Mouse (Mus musculus) telencephalon, adult 2 months (tissue): ENCODE measurements around the gene Frrs1.
A peak's percentile ranks its signal among the peaks of the same experiment; 100 is the strongest.

ENCODE experiments used
- DNase-seq: peaks from one replicate; pipeline ENCODE4 v3.0.0-alpha.2; 2011; ENCODE audit warnings: low read depth, low spot score

Frrs1 gene

GRCm38 (mm10) chr3:116848099-116848498 lies 11.2 kb upstream of the Frrs1 start:
- DNase-seq, result no peak

DNA sequence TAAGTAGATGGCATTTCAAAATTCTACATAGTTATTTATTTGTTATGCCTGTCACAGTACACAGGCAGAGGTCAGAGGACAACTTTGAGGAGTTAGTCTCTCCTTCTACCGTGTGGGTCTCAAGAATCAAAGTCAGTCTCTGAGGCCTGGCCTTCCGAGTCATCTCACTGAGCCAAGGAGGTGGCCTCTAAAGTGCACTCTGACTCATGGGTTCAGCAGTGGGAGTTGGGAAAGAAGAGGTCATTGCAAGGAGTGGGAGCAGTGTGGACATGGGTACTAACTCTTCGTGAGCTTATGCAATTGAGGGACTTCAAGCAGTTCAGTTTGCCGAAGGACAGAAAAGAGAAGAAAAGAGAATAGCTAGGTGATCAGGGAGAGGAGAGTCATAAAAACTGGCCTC lies 10.3 kb upstream of the Frrs1 start:
- DNase-seq, result no peak

DNA sequence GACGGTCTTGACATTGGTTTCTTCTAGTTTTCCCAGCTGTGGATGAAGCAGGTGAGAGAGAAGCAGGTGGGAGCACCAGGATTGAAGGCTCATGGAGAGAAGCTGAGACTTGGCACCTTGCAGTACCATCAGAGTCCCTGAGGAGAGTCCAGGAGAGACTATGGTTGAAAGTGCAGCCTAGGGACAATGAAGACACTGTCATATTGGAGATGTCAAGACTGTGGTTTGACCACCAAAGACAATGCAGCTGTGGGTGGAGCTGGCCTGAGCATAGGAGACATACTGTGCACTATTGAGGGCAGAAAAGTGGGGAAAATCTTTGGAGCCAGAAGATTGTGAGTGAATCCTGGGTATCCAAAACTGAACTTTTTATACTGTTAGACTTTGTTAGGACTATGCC lies 8.9 kb upstream of the Frrs1 start:
- no peak for DNase-seq

- DNase-seq, result no peak
Measured at GRCm38 (mm10) chr3:116852421-116852820, 6.8 kb upstream of the Frrs1 start.

DNA sequence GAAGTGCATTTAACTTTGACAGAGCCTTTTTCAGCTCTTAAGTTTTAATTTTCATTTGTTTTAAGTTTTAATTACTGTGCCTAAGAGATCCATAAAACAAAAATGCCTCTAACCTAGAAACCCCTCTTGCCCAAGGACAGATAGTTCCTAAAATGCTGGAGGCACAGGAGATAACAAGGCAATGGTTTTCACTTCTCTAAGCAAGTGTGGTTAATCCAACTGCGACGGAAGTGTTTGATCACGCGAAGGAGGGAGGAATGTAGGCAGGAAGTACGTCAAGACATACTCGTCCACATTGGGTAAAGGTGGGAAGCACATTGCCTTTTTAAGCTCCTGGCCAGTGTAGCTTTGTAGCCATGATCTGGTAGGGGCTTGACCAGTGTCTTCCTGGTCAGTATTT lies 1.7 kb upstream of the Frrs1 start:
- no peak for DNase-seq

GRCm38 (mm10) chr3:116859752-116860151 lies 488 bp downstream of the Frrs1 start:
- DNase-seq, result no peak

GRCm38 (mm10) chr3:116860333-116861222 lies 1.3 kb downstream of the Frrs1 start:
- no peak for DNase-seq

DNA sequence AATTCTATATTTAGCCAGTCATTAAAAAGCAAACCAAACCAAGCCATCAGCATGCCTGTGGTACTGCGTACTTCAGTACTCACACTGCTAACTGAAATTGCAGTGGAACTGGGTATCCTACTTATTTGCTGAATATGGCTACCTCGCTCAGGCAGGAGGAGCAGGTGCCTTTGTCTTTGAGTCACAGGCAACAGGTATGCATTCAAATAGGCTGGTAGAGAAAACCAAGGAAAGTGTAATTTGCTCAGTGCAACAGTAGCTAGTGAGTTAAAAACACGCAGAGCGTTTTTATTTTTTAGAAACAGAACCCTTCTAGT lies 1.9 kb downstream of the Frrs1 start:
- DNase-seq, result no peak

- DNase-seq, result peak; percentile 28
Measured at GRCm38 (mm10) chr3:116861540-116862067, 2.3 kb downstream of the Frrs1 start.

DNA sequence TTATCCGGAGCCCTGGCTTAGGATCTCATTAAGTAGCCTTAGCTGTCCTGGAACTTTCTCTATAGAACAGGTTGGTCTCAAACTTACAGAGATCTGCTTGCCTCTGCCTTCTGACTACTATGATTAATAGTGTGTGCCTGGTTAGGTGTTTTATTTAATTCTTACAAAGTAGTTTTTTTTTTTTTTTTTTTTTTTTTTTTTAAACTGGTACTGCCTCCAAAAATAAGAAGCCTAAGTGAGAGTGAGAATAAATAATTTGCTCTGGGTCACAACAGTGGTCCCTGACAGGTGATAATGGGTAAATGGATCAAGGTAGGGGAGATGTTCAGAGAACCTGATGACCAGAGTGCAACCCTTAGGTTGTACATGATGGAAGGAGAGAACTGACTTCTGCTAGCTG lies 3.4 kb downstream of the Frrs1 start:
- DNase-seq, result no peak

GRCm38 (mm10) chr3:116864421-116864820 lies 5.2 kb downstream of the Frrs1 start:
- DNase-seq, result no peak

DNA sequence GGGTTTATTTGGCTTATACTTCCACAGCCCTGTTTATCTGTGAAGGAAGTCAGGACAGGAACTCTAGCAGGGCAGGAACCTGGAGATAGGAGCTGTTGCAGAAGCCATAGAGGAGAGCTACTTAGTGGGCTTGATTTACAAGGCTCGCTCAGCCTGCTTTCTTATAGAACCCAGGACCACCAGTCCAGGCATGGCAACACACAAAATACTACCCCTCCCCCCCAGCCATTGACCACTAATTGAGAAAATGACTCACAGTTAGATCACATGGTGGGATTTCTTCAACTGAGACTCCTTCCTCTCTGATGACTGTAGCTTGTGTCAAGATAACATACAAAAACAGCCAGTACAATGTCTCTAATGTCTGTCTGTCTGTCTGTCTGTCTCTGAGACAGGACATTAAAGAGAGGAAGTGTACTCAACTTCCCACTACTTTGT lies 6.0 kb downstream of the Frrs1 start:
- no peak for DNase-seq

GRCm38 (mm10) chr3:116870372-116870771 lies 11.1 kb downstream of the Frrs1 start:
- DNase-seq, result no peak

- no peak for DNase-seq
Measured at GRCm38 (mm10) chr3:116882221-116882960, 23.1 kb downstream of the Frrs1 start.

DNA sequence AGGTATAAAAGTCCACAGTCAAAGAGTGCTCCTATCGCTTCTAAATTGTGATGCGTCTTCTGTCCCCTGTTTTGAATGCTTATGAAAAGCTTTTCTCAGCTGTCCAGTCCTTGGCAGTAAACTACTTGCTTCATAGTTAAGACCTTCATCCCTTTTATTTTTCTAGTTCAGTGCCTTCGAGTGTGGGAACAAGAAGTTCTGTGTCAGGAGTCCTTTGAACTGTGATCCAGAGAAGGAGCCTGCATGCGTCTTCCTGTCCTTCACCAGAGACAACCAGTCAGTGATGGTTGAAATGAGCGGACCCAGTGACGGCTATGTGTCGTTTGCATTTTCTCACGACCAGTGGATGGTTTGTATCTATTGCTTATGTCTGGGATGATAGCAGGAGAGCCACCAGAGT lies 25.7 kb downstream of the Frrs1 start:
- no peak for DNase-seq

- DNase-seq, result no peak
Measured at GRCm38 (mm10) chr3:116889358-116889757, 30.1 kb downstream of the Frrs1 start.

DNA sequence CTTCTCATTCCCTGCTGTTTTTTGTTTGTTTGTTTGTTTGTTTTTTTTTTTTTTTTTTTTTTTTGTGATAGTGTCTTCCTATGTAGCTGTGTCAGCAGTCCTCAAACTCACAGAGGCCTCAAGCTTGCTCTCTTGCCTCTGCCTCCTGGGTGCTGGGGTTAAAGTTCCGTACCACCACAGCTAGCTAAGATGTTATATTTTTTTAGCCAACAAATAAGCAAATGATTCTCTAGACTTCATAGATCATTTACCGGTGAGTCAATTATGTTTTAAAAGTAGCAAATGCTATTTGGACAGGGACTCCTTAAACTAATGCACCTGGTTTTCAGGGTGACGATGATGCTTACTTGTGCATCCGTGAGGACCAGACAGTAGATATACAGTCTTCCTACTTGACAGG lies 31.3 kb downstream of the Frrs1 start:
- no peak for DNase-seq

DNA sequence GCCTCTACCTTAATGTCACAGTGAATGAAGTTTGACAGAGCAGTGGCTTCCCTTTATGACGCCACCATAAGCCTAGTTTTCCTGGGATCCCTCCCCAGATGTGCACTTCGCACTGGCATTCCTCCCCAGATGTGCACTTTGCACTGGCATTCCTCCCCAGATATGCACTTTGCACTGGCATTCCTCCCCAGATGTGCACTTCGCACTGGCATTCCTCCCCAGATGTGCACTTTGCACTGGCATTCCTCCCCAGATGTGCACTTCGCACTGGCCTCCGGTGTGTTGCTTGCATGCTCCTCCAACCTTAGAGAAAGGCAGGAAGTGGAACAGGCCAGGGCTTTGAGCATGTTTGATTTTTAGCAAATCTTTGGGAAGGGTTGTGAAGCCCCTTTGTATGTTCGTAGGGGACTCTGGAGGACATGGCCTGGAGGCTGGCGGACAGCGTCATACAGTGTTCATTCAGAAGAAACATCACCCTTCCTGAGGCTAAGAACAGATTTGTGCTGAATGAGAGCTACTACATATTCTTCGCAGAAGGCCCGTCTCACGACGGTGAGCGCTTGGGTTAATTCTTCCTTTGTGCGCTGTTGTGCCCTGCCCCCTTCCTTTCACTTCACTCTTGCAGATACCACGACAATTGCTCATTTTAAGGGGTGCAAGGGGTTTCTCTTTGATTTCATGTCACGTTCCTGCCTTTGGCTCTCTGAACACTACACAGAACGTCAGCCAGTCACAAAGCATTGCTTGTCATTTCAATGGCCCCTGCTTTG lies 32.4 kb downstream of the Frrs1 start:
- DNase-seq, result no peak

DNA sequence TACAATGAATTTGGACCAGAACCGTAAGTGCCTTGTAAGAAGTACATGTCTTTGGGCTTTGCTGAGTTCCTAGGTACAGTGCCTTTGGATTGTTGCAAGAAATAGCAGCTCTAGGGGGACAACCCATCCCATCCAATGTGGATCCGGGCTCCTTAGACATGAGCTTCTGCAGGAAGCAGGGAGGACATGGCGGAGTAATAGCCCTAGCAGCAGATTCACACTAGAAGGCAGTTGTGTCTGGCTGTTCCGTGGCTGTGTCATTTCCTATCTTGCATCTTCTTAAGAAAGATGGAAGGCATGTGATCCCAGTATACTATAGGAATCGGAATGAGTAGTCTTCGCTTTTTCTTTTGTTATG lies 32.9 kb downstream of the Frrs1 start:
- no peak for DNase-seq

- no peak for DNase-seq
Measured at GRCm38 (mm10) chr3:116892872-116893271, 33.6 kb downstream of the Frrs1 start.

GRCm38 (mm10) chr3:116904158-116904557 lies 44.9 kb downstream of the Frrs1 start:
- peak; percentile 62 for DNase-seq

GRCm38 (mm10) chr3:116905898-116906297 lies 46.6 kb downstream of the Frrs1 start:
- DNase-seq, result peak; percentile 72
